Mouse (Mus musculus) myocyte (in vitro differentiated cells): ENCODE measurements around the gene Helz. TPM values are rescaled to one million over a fixed set of nuclear protein-coding genes. Genes with fewer than 3 reads are reported as not detected.

Experiments used
- H3K27me3 ChIP-seq: one replicate; pipeline ENCODE4 v1.6.1; 2011; ENCODE audit not compliant: control insufficient read depth, insufficient read depth, insufficient read length
- H3K36me3 ChIP-seq: one replicate; pipeline ENCODE4 v1.6.1; 2011; ENCODE audit not compliant: control insufficient read depth, insufficient read depth
- H3K4me2 ChIP-seq: one replicate; pipeline ENCODE4 v1.6.1; 2011; ENCODE audit warnings: low read depth, control low read depth
- H3K4me3 ChIP-seq: one replicate; pipeline ENCODE4 v1.5.1; 2011; ENCODE audit warnings: mild to moderate bottlenecking, control low read depth, moderate library complexity
- H3K79me2 ChIP-seq: one replicate; pipeline ENCODE4 v1.6.1; 2011; ENCODE audit not compliant: control insufficient read depth, insufficient read depth
- H3ac ChIP-seq: one replicate; pipeline ENCODE4 v1.6.1; 2011; ENCODE audit not compliant: control insufficient read depth, insufficient read length
- CEBPB ChIP-seq: IDR thresholded peaks from 2 replicates; pipeline ENCODE4 v1.6.1; 2011; ENCODE audit warnings: mild to moderate bottlenecking, moderate library complexity; ENCODE audit not compliant: poor library complexity, insufficient read depth, severe bottlenecking
- E2F4 ChIP-seq: IDR thresholded peaks from one replicate; pipeline ENCODE4 v1.6.1; 2011; ENCODE audit warnings: mild to moderate bottlenecking, control low read depth, moderate library complexity; ENCODE audit not compliant: insufficient read depth
- MAX ChIP-seq: IDR thresholded peaks from one replicate; pipeline ENCODE4 v1.6.1; 2011; ENCODE audit warnings: low read depth, mild to moderate bottlenecking, control low read depth
- MYOD1 ChIP-seq, 3 experiments: IDR thresholded peaks; one replicate each; pipeline ENCODE4 v1.6.1; 2011; ENCODE audit warnings: control low read depth in 2 of 3, low read depth in 2 of 3, mild to moderate bottlenecking in 2 of 3, moderate library complexity in 1 of 3; ENCODE audit not compliant: insufficient read length in 2 of 3, control insufficient read depth in 1 of 3
- MYOG ChIP-seq, 3 experiments: IDR thresholded peaks; one replicate each; pipeline ENCODE4 v1.6.1; 2011; ENCODE audit warnings: control low read depth in 2 of 3, low read depth in 2 of 3, mild to moderate bottlenecking in 2 of 3; ENCODE audit not compliant: insufficient read length in 2 of 3, control insufficient read depth in 1 of 3, insufficient read depth in 1 of 3
- POLR2A ChIP-seq: IDR thresholded peaks from one replicate; pipeline ENCODE4 v1.6.1; 2011; ENCODE audit warnings: low read depth, mild to moderate bottlenecking, control low read depth, moderate library complexity; ENCODE audit not compliant: insufficient read length
- POLR2AphosphoS2 ChIP-seq: IDR thresholded peaks from one replicate; pipeline ENCODE4 v1.6.1; 2011; ENCODE audit warnings: low read depth, control low read depth; ENCODE audit not compliant: insufficient read length
- REST ChIP-seq: IDR thresholded peaks from one replicate; pipeline ENCODE4 v1.6.1; 2011; ENCODE audit warnings: mild to moderate bottlenecking, control low read depth, moderate library complexity; ENCODE audit not compliant: insufficient read depth, insufficient read length
- SRF ChIP-seq: IDR thresholded peaks from one replicate; pipeline ENCODE4 v1.6.1; 2011; ENCODE audit warnings: low read depth; ENCODE audit not compliant: control insufficient read depth, insufficient read length
- TCF12 ChIP-seq: IDR thresholded peaks from one replicate; pipeline ENCODE4 v1.6.1; 2011; ENCODE audit warnings: mild to moderate bottlenecking, control low read depth; ENCODE audit not compliant: poor library complexity, insufficient read depth, severe bottlenecking
- TCF3 ChIP-seq: IDR thresholded peaks from one replicate; pipeline ENCODE4 v1.6.1; 2011; ENCODE audit warnings: low read depth, control low read depth; ENCODE audit not compliant: insufficient read length
- USF1 ChIP-seq: IDR thresholded peaks from one replicate; pipeline ENCODE4 v1.6.1; 2011; ENCODE audit warnings: low read depth, mild to moderate bottlenecking, control low read depth, moderate library complexity
- polyA plus RNA-seq: library from polyadenylated mRNA; unstranded; fragments of >200 nt; fragmentation: generic; extraction: Trizol; gene quantifications from one replicate; pipeline ENCODE4 v1.2.1, GENCODE M21; 2012; ENCODE audit warnings: missing spikeins

Helz gene
- polyA plus RNA-seq, 1 experiment = 5.8 TPM

- H3K36me3 ChIP-seq = peaks cover 7% of the 10 kb centered on the region
- TF ChIP-seq MYOD1 (IDR thresholded peaks at IDR 0.05; ENCODE audit: control insufficient read depth in 1 of 3, insufficient read length in 2 of 3, low read depth in 2 of 3) (no peak), USF1 (no peak), E2F4 (no peak), TCF3 (no peak), MYOG (IDR thresholded peaks at IDR 0.05; ENCODE audit: control insufficient read depth in 1 of 3, insufficient read depth in 1 of 3, insufficient read length in 2 of 3, low read depth in 2 of 3) (no peak), POLR2AphosphoS2 (no peak), SRF (no peak), POLR2A (no peak), REST (no peak), MAX (no peak), CEBPB (no peak)
These were observed 96.7 kb downstream of the Helz start for GRCm38 (mm10) chr11:107644461-107644860.

GRCm38 (mm10) chr11:107647330-107647729 lies 99.6 kb downstream of the Helz start:
- TF ChIP-seq MYOG (IDR thresholded peaks at IDR 0.05; ENCODE audit: control insufficient read depth in 1 of 3, insufficient read depth in 1 of 3, insufficient read length in 2 of 3, low read depth in 2 of 3) (no peak), E2F4 (no peak), POLR2AphosphoS2 (no peak), REST (no peak), MYOD1 (IDR thresholded peaks at IDR 0.05; ENCODE audit: control insufficient read depth in 1 of 3, insufficient read length in 2 of 3, low read depth in 2 of 3) (no peak), POLR2A (no peak), USF1 (no peak)
- Histone ChIP-seq H3ac (no peak overlapping the region), H3K36me3 (peaks cover 4% of the 10 kb centered on the region), H3K79me2 (no peaks in the 10 kb centered on the region), H3K4me2 (no peak overlapping the region), H3K27me3 (no peaks in the 10 kb centered on the region), H3K4me3 (no peak overlapping the region)

More at GRCm38 (mm10) chr11:107644461-107644860, 96.7 kb downstream of the Helz start:
- H3ac ChIP-seq = no peak overlapping the region
- no peak overlapping the region for H3K4me3 ChIP-seq
- H3K4me2 ChIP-seq = no peak overlapping the region
- no peaks in the 10 kb centered on the region for H3K79me2 ChIP-seq
- no peaks in the 10 kb centered on the region for H3K27me3 ChIP-seq

DNA sequence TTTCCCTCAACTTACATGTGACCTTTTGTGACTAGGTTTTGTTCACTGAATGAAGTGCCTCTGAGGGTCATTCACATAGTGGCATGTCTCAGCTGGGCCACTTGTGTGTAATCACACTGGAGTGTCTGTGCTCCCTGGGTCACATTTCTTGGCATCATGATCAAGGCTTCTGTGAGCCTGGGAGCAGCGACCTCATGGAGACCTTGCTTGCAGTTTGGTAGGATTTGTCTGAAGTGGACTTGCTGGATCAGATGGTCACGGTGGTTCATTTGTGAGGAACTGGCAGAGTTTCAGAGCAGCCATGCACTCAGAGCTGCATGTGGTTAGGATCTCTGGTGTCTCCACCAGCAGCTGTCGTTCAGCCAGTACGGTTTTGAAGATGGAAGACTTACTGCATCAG lies 100.9 kb downstream of the Helz start:
- Histone ChIP-seq H3ac (no peak overlapping the region), H3K36me3 (peaks cover 4% of the 10 kb centered on the region)
- TF ChIP-seq MYOG (IDR thresholded peaks at IDR 0.05; ENCODE audit: control insufficient read depth in 1 of 3, insufficient read depth in 1 of 3, insufficient read length in 2 of 3, low read depth in 2 of 3) = peak; percentile 41 to 87 (median 59)
- no peak for TF ChIP-seq REST
- no peak for TF ChIP-seq SRF
- TF ChIP-seq TCF3 = no peak
- no peak for TF ChIP-seq USF1
- peak; percentile 45 for TF ChIP-seq TCF12
- no peak for TF ChIP-seq POLR2AphosphoS2
- TF ChIP-seq POLR2A = no peak
- peak in 2 of 3 experiments; percentile 86 to 89 for TF ChIP-seq MYOD1 (IDR thresholded peaks at IDR 0.05; ENCODE audit: control insufficient read depth in 1 of 3, insufficient read length in 2 of 3, low read depth in 2 of 3)

GRCm38 (mm10) chr11:107649458-107649857 lies 101.7 kb downstream of the Helz start:
- Histone ChIP-seq H3ac (no peak overlapping the region), H3K4me2 (no peak overlapping the region), H3K36me3 (peaks cover 4% of the 10 kb centered on the region), H3K27me3 (no peaks in the 10 kb centered on the region), H3K4me3 (no peak overlapping the region), H3K79me2 (no peaks in the 10 kb centered on the region)
- TF ChIP-seq TCF3 (no peak), SRF (no peak), POLR2AphosphoS2 (no peak), TCF12 (no peak), MAX (no peak), MYOD1 (IDR thresholded peaks at IDR 0.05; ENCODE audit: control insufficient read depth in 1 of 3, insufficient read length in 2 of 3, low read depth in 2 of 3) (no peak), REST (no peak), MYOG (IDR thresholded peaks at IDR 0.05; ENCODE audit: control insufficient read depth in 1 of 3, insufficient read depth in 1 of 3, insufficient read length in 2 of 3, low read depth in 2 of 3) (no peak), CEBPB (no peak), E2F4 (no peak), POLR2A (no peak), USF1 (no peak)

More for the DNA sequence above, 100.9 kb downstream of the Helz start:
- H3K79me2 ChIP-seq = no peaks in the 10 kb centered on the region
- H3K4me2 ChIP-seq = no peak overlapping the region
- H3K4me3 ChIP-seq = no peak overlapping the region
- H3K27me3 ChIP-seq = no peaks in the 10 kb centered on the region

DNA sequence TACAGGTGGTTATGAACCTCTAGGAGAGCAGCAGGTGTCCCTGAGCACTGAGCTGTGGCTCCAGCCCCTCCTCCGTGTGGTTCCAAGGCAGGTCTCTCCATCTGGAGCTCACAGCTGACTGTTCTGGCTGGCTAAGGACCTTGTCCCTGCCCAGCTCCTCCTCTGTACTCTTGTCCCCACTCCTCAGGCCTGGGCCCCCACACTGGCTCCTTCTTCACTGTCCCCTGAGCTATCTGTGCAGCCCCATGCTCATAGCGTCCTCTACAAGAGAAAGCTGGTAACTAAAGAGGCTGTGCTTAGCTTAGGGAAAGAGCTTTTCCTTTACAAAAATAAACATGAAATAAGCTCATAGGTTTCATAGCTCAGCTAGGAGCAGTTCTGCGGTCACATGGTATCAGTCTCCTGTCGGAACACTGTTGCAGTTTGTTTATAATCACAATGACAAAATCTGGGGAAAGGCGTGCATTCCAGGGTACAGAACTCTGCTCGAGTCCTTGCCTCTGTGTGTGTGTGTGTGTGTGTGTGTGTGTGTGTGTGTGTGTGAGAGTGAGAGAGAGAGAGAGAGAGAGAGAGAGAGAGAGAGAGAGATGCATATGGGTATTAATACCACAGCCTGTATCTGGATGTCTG lies 102.8 kb downstream of the Helz start:
- Histone ChIP-seq H3K4me2 (no peak overlapping the region), H3K36me3 (peaks cover 4% of the 10 kb centered on the region), H3K79me2 (no peaks in the 10 kb centered on the region), H3K27me3 (no peaks in the 10 kb centered on the region), H3K4me3 (no peak overlapping the region), H3ac (no peak overlapping the region)
- no peak for TF ChIP-seq MAX
- TF ChIP-seq TCF3 = no peak
- TF ChIP-seq TCF12 = no peak
- no peak for TF ChIP-seq SRF
- no peak for TF ChIP-seq MYOG (IDR thresholded peaks at IDR 0.05; ENCODE audit: control insufficient read depth in 1 of 3, insufficient read depth in 1 of 3, insufficient read length in 2 of 3, low read depth in 2 of 3)
- TF ChIP-seq POLR2A = no peak
- no peak for TF ChIP-seq POLR2AphosphoS2
- TF ChIP-seq CEBPB = no peak
- TF ChIP-seq REST = no peak
- no peak for TF ChIP-seq USF1
- TF ChIP-seq E2F4 = no peak
